Mouse (Mus musculus): ENCODE measurements around the gene Gli1. TPM values are rescaled to one million over a fixed set of nuclear protein-coding genes. Genes with fewer than 3 reads are reported as not detected.
A peak's percentile ranks its signal among the peaks of the same experiment; 100 is the strongest.

Gli1 gene
- total RNA-seq (2017): not detected in 2 replicates

DNA sequence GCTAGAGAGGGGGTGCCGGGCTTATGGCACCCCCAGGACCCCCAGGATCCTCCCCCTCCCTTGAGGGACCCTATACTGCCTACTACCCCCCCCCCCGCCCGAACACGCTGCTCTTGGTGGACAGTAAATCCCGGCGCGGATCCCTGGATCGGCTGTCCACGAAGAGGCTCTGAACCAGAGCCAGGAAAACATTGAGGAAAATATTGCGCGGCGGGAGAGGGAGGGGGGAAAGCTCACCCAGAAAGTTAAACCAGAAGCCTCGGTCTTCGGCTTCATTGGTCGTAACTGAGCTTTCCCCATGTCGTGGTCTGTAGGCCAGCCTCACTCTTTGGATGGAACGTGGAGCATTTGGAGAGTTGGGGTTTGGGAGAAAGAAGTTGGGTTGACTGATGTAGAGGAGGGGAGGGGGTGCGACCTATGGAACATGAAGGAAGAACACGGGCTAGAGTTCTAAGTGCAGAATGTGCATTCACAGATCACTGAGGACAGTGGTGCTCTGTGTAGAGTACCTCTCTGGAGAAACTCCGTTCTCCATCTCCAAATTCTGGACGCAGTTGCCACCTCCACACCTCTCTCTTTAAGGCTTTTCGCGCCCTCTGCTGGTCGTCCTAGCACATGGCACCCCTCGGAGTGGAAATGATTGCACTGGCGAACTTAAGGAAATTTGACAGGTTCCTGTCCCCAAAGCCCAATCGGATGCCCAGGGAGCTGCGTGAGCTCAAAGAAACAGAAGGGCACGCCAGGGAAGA, at the start of gene Gli1:
TSS of gene Gli1 (minus strand) at position 84 of the 749 bp plus-strand sequence.
- ATAC-seq (replicated peaks in 1 of 2; ENCODE audit: insufficient read depth in 1 of 2, low FRiP score in 2 of 2, low TSS enrichment in 1 of 2, low read depth in 1 of 2, poor library complexity in 2 of 2, severe bottlenecking in 2 of 2): peak; percentile 54 to 63; a peak in 3 of 4 replicates

DNA sequence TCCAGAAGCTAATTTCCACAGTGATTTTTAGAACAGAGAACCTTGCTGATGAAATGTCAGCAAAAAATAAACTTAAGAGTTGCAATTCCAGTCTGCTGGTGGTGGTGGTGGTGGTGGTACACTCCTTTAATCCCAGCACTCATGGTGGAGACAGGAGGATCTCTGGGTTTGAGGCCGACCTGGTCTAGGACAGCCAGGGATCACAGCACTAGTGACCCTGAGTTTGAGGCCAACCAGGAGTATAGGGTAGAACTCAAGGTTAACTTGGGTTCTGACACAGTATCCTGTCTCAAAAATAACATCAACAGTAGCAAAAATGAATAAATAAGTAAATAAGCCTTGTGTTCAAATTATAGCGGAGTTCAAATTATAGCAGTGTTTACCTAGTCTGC, 40.0 kb upstream of the Gli1 start:
- ATAC-seq (replicated peaks in 1 of 2; ENCODE audit: insufficient read depth in 1 of 2, low FRiP score in 2 of 2, low TSS enrichment in 1 of 2, low read depth in 1 of 2, poor library complexity in 2 of 2, severe bottlenecking in 2 of 2): no peak

DNA sequence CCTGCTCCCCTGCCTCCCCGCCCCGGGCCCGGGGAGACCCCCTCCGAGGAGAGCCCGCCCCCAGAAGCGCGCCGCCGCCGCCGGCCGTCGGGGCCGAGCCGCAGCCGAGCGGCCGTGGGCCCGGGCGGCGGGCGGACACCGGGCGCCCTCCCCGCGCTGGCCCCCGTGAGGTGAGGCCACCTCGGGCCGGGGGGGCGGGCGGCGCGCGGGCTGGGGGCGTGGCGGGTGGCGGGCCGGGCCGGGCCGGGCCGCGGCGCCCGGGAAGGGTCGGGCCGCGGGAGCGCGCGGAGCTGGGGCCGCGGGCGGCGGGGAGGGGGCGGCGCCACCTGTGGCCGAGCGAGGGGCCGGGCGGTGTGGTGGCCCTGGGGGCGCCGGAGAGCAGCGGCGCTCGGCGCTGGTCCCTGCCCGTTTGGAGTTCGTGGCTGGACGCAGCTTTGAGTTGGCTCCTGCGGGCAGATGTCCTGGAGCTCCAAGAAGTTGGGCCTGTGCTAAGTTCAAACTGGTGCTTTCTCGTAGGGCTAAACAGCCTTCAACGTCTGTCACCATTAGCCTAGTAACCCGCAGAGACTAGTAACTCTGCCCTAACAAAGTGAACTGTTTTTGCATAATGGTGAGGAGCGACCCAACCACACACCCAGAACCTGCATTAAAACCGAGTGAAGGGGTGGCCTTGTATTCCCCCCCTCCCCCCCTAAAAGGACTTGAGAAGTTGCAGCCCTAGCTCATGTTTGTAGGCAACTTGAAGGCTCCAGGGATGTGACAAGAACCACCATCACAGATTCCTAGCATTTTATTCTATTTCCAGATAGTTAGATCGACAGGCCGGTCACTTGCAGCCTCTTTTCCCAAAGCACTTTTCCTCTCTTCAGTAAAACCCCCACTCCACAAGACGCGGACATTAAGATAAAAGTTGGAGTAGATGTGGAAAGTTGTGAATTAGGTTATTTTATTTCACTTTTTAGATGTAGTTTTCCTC, 39.3 kb upstream of the Gli1 start:
- ATAC-seq (replicated peaks in 1 of 2; ENCODE audit: insufficient read depth in 1 of 2, low FRiP score in 2 of 2, low TSS enrichment in 1 of 2, low read depth in 1 of 2, poor library complexity in 2 of 2, severe bottlenecking in 2 of 2): peak in 1 of 2 experiments; percentile 46; a peak in 2 of 4 replicates

DNA sequence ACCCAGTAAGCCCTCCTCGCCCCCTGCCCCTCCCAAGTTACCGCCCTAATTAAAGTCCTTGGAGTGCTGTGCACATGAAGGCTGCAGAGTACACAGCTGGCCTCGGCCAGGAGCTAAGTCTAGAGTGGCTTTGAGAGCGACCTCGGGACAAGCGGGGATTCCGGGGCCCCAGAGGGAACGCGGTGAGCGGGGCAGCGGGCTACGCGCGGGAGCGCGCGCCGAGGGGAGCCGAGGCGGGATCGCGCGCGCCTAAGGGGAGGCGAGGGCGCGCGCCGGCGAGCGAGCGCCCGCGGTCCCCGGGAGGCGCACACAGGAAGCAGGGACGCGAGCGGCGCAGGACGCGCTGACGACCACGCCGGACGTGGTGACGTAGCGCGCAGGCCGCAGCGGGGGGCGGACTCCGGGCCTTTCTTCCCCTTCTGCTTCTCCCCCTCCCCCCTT, 38.5 kb upstream of the Gli1 start, which contains the start of gene R3hdm2:
TSS of gene R3hdm2 (plus strand) at position 77 of the 441 bp plus-strand sequence.
- peak; percentile 95 to 97 for ATAC-seq (replicated peaks in 1 of 2; ENCODE audit: insufficient read depth in 1 of 2, low FRiP score in 2 of 2, low TSS enrichment in 1 of 2, low read depth in 1 of 2, poor library complexity in 2 of 2, severe bottlenecking in 2 of 2)

GRCm38 (mm10) chr10:127379654-127380053, 37.9 kb upstream of the Gli1 start:
- ATAC-seq (replicated peaks in 1 of 2; ENCODE audit: insufficient read depth in 1 of 2, low FRiP score in 2 of 2, low TSS enrichment in 1 of 2, low read depth in 1 of 2, poor library complexity in 2 of 2, severe bottlenecking in 2 of 2): no peak

GRCm38 (mm10) chr10:127377700-127378099, 35.9 kb upstream of the Gli1 start:
- ATAC-seq (replicated peaks in 1 of 2; ENCODE audit: insufficient read depth in 1 of 2, low FRiP score in 2 of 2, low TSS enrichment in 1 of 2, low read depth in 1 of 2, poor library complexity in 2 of 2, severe bottlenecking in 2 of 2): no peak

- ATAC-seq (replicated peaks in 1 of 2; ENCODE audit: insufficient read depth in 1 of 2, low FRiP score in 2 of 2, low TSS enrichment in 1 of 2, low read depth in 1 of 2, poor library complexity in 2 of 2, severe bottlenecking in 2 of 2): no peak
These were observed 29.2 kb upstream of the Gli1 start for GRCm38 (mm10) chr10:127371023-127371422.

DNA sequence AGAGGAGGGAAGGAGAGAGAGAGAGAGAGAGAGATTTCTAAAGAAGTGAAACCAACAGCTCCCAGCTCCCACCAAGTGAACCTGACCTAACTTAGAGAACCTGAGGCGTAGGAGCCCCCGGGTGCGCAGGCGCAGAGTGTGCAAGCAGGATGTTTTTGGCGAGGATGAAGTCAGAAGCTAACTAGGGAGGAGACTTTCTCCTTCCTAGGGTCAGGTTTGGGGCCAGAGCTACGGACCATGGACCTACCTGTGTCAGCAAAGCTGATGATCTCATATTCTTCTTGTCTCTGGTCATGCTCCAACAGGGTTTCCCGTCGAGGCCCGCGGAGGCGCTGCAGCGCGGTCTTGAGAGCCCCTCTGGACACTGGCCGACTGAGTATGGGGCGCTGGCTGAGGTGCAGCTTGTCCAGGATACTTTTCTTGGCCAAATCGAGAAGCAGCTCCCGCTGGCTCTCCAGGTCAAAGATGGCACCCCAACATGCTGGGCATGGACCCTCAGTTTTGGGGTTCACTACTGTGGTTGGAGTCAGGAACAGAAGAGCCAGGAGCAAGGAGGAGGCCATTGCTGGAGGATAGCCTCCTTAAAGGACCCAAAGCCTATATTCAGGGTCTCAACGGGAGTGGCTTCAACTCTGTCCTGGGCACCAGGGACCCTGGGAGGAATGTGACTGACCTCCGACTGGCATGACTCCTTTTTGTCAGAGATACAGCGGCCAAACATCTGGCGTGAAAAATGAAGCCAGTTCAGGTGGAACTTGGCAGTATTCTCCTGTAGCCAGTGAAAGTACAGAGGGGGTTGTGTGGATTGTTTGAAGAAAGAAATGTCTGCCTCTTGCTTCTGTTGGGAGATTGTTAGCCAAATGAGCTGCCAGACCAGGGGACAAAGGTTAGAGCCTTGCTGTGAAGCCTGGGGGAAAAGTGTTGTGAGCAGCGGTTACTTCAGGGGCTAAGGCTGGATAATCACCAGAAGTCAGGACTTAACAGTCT, 28.4 kb upstream of the Gli1 start, which contains the start of gene Inhbc:
TSS of gene Inhbc (minus strand) at position 598 of the 987 bp plus-strand sequence.
- ATAC-seq (replicated peaks in 1 of 2; ENCODE audit: insufficient read depth in 1 of 2, low FRiP score in 2 of 2, low TSS enrichment in 1 of 2, low read depth in 1 of 2, poor library complexity in 2 of 2, severe bottlenecking in 2 of 2): no peak

DNA sequence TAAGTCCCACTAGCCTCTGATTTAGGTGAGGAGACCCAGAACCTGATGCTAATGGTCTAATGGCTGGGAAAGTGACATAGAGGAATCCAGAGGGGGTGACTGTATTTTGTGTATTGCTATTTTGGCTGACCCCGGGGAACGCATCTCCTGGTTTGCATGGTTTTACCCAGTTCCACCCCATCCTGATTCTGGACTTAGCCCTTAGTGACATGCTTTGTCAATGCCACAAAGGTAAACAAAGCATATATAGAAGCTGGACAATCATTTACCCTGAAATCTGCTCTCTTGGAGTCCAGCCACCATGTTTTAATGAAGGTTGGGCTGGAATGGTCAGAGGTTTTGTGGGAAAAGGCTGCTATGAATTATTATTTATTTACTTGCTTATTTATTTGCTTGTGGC, 26.5 kb upstream of the Gli1 start:
- ATAC-seq (replicated peaks in 1 of 2; ENCODE audit: insufficient read depth in 1 of 2, low FRiP score in 2 of 2, low TSS enrichment in 1 of 2, low read depth in 1 of 2, poor library complexity in 2 of 2, severe bottlenecking in 2 of 2): no peak

- no peak for ATAC-seq (replicated peaks in 1 of 2; ENCODE audit: insufficient read depth in 1 of 2, low FRiP score in 2 of 2, low TSS enrichment in 1 of 2, low read depth in 1 of 2, poor library complexity in 2 of 2, severe bottlenecking in 2 of 2)
These were observed 25.3 kb upstream of the Gli1 start for GRCm38 (mm10) chr10:127367116-127367515.

DNA sequence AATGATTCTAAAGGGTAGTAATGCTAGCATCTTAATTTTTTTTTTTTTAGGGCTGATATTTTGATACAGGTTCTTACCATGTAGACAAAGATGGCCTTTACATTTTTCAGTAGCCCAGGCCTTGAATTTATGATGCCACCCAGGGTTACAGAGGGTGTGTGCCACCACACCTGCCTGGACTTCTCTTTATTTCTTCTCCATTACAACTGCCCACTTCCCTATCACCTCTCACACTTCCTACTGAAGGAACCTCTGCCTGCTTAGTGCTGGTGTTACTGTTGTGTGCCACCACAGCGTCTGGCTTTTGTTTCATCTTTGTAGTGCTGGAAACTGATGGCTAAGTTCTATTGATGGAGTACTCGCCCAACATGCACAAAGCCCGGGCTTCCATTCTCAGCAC, 18.9 kb upstream of the Gli1 start:
- ATAC-seq (replicated peaks in 1 of 2; ENCODE audit: insufficient read depth in 1 of 2, low FRiP score in 2 of 2, low TSS enrichment in 1 of 2, low read depth in 1 of 2, poor library complexity in 2 of 2, severe bottlenecking in 2 of 2): peak in 1 of 2 experiments; percentile 42; a peak in 2 of 4 replicates

DNA sequence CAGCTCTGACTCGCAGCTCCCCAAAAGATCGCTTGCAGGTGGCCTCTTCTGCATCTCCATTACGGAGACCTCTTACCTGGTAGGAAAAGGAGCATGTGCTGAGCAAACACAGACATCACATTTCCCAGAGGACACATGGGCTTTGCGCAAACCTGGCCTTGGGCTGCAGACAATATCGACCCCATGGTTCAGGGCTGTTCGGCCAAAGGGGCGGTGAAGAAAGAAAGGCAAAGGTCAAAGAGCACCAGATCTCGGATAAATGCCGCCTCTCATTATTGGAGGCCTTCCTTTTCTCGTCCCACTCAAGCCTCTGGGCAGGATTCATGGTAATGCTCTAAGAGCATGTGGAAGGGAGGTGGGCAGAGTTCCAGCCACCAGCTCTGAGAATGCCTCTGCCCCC, 13.6 kb upstream of the Gli1 start:
- ATAC-seq (replicated peaks in 1 of 2; ENCODE audit: insufficient read depth in 1 of 2, low FRiP score in 2 of 2, low TSS enrichment in 1 of 2, low read depth in 1 of 2, poor library complexity in 2 of 2, severe bottlenecking in 2 of 2): no peak

- ATAC-seq (replicated peaks in 1 of 2; ENCODE audit: insufficient read depth in 1 of 2, low FRiP score in 2 of 2, low TSS enrichment in 1 of 2, low read depth in 1 of 2, poor library complexity in 2 of 2, severe bottlenecking in 2 of 2): peak; percentile 50 to 67
These were observed 12.4 kb upstream of the Gli1 start, which contains the start of gene Inhbe for GRCm38 (mm10) chr10:127353909-127354895. Gene Inhbe, minus strand, starts transcription at chr10:127354411.

GRCm38 (mm10) chr10:127352766-127353165, 11.0 kb upstream of the Gli1 start:
- ATAC-seq (replicated peaks in 1 of 2; ENCODE audit: insufficient read depth in 1 of 2, low FRiP score in 2 of 2, low TSS enrichment in 1 of 2, low read depth in 1 of 2, poor library complexity in 2 of 2, severe bottlenecking in 2 of 2): no peak

DNA sequence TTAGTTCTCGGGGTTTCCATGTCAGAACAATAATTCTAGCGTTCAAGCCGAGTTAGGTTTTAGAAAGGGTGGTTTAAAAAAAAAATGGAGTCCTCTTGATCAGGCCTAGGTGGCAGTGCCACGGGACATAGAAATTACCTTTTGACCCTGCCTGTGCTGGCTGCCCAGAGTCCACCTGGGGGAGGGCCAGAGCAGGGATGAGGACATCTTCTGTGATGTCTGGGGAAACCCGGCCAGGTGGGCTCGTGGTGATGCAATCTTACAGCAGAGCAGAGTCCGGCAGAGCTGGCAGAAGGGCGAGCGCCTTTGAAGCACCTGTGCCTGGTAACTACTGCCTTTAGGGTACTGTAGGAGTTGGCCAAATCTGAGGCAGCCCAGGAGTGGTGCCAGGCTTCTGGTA, 10.4 kb upstream of the Gli1 start:
- ATAC-seq (replicated peaks in 1 of 2; ENCODE audit: insufficient read depth in 1 of 2, low FRiP score in 2 of 2, low TSS enrichment in 1 of 2, low read depth in 1 of 2, poor library complexity in 2 of 2, severe bottlenecking in 2 of 2): no peak

GRCm38 (mm10) chr10:127351719-127352118, 9.9 kb upstream of the Gli1 start:
- ATAC-seq (replicated peaks in 1 of 2; ENCODE audit: insufficient read depth in 1 of 2, low FRiP score in 2 of 2, low TSS enrichment in 1 of 2, low read depth in 1 of 2, poor library complexity in 2 of 2, severe bottlenecking in 2 of 2): no peak
